Mouse (Mus musculus) erythroid progenitor cell, adult 5-6 weeks (primary cell): ENCODE results near the gene Znrf3. TPM values are rescaled to one million over a fixed set of nuclear protein-coding genes. Genes with fewer than 3 reads are reported as not detected.

Source experiments
- ATAC-seq: replicated peaks from 2 replicates; pipeline ENCODE4 v1.8.0; 2016; ENCODE audit warnings: moderate number of reproducible peaks, mild to moderate bottlenecking, moderate TSS enrichment, inconsistent platforms; ENCODE audit not compliant: poor library complexity, low FRiP score, severe bottlenecking
- total RNA-seq, 2 experiments: library from RNA; stranded (forward) in 1 of 2; stranded (reverse) in 1 of 2; fragments of 150-400 nt in 1 of 2; fragments of 186-747, 209-891 nt in 1 of 2; gene quantifications; 2 replicates each; pipeline versions ENCODE4 v1.2.3 to v1.2.4; 2015 to 2017; ENCODE audit warnings: low replicate concordance in 2 of 2

Gene Znrf3
- total RNA-seq, 2 experiments from 2014 or later, result 1.1 to 2.1 TPM

- no peak for ATAC-seq
These were observed 40.5 kb downstream of the Znrf3 start for GRCm38 (mm10) chr11:5404180-5404579.

DNA sequence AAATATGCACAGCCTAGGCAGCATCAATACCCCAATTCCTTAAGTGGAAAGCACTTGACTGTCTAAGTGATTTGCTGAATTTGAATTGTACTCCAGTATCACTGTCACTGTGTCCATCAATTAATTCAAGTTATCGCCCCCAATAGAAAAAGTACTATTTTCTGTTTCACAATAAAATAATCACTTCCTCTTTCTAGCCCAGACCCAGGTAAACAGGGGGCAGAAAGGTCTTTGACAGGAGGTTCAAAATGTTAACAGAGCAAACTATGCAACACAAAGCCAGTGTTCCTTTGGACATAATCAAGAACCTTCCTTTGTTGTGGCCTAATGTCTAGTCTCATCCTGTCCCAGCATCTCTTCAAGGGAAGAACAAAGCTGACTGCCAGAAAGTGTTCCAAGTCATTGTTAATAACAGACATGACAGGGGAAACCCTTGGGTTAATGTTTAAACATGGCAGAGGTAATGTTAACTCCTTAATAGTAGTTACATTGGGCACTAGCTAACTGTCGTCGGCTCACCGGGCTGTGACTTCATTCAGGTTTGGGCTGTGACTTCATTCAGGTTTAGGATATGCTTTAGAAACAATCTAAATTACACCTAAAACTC is 42.4 kb downstream of the Znrf3 start:
- ATAC-seq, result no peak

DNA sequence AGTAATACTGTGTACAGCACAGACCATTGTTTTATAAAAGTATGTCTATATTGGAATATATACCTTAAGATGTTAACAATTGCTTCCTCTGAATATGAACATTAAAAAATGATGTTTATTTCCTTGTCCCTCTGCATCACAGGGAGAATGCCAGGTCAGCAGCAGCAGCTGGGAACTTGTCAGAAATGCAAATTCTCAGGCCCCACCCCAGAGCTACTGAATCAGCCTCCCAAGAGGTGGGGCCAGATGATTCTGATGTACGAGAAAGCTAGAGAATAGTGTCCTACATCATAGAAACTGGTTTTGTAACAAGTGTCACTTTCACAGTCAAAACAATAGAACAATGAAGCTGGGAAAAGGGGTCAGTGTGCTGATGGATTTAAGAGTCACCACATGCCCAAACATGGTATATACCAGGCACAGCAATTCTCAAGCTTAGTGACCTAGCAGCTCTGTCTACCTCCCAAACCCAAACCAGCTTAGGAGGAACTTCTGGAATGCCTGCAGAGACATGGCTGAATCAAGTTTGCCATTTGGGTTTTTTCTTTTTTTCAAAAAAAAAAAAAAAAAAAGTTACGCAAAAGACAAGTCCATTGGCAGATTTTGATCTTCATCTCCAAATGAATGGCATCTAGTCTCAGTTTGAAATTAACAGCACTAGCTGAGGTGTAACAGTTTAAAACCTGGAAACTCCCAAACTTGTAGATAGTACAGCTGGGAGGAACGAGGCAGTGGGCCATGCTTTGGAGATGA is 46.2 kb downstream of the Znrf3 start:
- no peak for ATAC-seq

DNA sequence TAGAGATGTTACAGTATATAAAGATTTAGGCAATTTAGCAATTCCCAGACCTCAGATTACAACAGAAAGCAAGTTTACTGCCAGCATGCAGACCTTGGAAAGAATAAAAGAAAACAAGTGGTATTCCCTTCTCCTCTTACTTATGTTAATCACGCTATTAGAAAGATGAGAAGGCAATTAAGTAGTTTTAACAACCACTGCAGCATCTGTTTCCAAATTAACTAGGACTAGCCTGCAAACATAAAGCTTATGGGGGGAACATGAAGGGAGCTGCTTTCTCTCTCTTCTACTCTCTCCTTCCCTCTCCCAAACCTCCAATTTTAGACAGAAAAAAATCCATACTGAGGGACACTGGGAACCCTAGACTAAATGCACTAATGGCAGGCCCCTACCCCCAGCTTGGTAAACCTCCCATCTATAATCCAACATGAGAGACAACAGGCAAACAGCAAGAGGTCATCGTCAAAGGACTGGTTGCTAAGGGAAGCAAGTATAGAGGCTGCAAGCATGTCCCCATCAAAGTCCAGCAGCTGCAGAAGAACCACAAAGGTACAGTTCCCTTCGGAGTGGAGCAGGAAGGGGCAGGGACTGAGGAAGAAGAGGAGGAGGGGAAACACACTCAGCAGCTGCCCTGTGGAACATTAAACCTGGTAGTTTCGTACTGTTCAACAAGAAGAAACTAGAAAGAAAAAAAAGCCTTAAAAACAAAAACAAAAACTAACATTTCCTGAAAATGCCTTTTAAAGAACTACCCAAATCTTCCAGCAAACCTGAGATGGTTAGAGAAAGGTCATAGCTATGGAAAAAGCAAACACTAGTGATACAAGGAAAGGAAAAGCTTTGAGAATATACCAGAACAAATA is 53.4 kb downstream of the Znrf3 start:
- no peak for ATAC-seq

DNA sequence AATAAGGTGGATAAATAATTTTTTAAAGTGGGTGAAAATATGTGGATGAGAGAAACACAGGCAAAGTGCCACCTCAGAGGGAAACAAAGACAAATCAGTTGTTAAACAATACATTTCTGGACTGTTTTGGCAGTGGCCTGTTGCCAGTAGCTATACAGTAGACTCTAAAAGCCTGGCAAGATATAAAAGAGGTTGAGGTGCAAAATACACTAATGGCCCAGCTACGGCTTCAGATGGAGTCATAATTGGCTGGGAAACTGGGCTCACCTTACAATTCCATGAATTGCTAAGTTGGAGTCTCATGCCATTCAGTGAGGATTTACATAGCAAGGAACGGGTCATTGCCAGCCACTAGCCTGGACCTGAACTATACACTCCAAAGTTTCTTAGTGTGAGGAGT is 62.0 kb downstream of the Znrf3 start:
- ATAC-seq, result no peak

DNA sequence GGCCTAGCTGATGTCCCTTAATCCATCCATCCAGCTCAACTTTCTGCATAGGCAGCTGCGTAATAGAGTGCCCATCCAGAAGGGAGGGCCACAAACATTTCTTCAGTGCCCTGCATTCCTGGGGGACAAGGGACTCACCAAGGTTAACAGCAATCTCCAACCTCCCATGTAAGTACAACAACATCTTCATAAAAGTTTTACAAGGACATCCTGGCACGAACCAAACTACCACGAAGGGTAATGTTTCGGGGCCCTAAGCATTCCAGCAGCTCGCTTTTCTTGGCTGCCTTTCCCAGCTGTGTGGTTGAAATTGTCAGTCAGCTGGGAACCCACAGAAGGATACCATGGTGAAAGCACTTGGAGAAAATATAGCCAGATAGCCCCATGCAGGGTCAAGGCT is 63.4 kb downstream of the Znrf3 start:
- ATAC-seq, result no peak

- ATAC-seq, result no peak
These were observed 64.4 kb downstream of the Znrf3 start for GRCm38 (mm10) chr11:5380275-5380674.

- ATAC-seq, result no peak
These were observed 75.5 kb downstream of the Znrf3 start for GRCm38 (mm10) chr11:5369176-5369575.

DNA sequence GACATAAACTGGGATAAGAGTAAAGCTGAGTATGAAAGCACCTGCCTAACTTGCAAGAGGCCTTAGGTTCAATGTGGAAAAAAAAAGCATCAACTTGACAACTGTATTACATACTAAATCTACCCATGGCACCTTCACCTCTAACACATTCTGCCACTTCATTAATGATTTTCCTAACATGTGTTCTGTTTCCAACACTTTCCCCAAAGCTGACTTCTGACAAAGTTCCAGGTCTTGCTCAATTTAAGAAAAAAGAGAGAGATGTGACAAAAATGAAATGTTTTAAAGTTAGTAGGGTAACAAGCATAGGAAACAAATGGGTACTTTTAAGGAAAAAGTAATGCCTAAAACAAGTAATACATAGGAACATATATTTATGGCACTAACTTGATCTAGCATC is 76.2 kb downstream of the Znrf3 start:
- no peak for ATAC-seq

DNA sequence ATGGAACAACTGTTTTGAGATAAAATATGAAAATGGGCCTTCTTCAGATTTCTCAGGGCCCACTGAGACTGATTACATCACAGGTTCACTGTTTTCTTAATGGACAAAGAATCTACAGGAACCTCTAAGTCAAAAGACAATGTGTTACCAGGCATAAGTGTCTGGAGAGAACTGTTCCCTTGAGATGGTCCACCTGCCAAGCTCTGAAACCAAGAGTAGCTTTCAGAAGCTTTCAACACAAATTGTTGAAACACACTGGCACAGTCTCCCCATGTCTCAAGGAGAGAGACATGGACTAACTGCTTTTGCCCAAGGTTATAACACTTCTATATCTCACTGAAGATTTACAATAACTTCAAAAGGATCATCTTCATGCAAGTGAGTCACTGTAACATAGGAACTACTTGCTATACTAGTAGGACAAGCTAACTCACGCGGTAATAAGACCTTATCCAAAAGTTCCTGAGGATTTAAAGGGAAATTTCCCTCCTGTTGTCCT is 89.3 kb downstream of the Znrf3 start:
- no peak for ATAC-seq

- no peak for ATAC-seq
These were observed 89.9 kb downstream of the Znrf3 start for GRCm38 (mm10) chr11:5354753-5355152.

DNA sequence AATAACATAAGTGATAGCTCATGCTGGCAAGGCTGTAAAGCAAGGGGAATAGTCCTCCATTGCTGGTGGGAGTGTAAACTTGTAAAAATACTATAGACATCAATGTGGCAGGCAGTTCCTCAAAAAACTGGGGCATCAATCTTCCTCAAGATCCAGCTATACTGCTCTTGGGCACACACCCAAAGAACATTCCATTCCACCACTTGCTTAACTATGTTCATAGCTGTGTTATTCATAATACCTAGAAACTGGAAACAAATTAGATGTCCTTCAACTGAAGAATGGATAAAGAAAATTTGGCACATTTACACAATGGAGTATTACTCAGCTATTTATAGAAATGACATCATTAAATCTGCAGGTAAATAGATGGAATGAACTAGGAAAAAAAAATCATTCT is 91.6 kb downstream of the Znrf3 start:
- ATAC-seq, result no peak

DNA sequence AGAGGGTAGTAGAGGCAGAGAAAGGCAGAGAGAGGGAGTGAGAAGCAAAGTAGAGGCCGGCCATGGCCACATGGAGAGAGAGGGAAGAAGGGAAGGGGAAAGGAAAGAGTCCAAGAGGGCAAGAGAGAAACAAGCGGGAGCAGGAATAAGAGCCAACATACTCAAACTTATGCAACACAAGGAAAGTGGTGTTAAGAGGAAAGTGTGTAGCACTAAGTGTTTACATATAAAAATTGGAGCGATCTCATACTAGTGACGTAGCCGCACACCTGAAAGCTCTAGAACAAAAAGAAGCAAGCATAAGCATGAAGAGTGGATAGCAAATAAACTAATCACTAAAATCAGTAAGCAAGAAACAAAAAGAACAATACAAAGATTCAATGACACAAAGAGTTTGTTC is 95.2 kb downstream of the Znrf3 start:
- ATAC-seq, result no peak

DNA sequence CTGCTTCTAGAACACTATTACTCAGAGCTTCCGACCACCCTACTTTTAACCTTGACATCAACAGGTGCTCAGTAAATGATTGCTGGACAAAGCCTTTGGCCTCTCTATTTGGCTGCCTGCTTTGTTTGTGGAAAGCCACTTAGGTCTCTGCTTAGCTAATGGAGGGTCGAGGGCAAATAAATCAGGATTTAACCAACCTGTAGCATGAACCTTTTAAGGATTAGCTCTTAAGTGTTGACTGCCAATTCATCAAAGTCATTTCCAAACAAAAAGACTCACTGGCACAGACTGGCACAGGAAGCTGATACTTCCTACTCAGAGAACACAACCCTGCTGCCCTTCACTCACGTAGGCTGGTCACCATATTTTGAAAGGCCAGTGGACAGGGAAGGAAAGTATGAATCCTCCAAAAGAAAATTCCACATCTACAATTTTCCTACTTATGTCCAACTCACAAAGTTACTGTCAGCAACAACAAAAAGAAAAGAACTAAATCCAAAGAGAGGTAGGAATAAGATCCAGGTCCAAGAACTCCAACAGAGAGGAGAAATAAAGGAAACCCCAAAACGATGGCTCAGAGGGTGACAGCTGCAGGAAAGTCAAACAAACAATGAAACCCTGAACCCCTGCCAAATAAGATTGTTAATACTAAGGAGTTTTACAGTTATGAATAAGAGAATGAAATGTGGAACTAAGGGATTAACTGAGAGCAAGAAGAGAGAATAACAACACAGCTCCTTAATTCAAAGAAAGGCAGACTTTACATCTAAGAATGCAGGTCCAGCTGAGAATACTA is 97.6 kb downstream of the Znrf3 start:
- ATAC-seq, result no peak

DNA sequence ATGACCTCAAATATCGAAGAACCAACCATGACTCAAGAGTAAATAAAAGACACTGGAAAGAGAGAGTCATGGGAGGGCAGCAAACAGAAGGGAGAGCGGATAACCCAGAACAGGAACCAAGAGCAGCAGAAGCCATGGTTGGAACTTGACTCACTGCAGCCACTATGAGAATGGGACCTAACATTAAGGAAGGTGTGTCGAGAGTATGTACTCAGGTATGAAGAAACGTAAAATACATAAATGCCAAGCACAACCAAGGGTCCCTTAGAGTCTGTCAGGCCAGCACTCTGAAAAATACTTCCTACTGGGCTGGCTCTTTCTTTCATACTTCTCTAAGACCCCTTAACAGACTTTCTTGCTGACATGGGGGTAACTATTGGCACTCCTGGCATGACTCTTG is 100.9 kb downstream of the Znrf3 start:
- ATAC-seq, result no peak

DNA sequence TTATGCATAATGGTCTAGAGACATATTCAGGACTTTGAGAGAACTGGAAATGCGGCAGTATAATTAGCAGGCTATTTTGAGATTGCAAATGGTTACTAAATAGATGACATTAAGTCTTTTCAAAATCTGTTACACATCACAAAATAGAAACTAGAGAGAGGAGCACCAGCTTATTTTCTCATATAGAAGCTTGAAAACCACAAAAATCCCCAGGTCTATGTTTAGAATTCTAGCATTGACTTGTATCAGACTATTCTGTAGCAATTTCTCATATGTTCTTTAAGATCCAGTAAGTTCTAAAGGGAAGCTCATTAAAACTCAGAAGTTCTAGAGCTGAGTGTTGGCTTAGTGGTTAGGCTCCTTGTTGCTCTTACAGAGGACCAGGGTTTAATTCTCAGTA is 104.9 kb downstream of the Znrf3 start:
- no peak for ATAC-seq

DNA sequence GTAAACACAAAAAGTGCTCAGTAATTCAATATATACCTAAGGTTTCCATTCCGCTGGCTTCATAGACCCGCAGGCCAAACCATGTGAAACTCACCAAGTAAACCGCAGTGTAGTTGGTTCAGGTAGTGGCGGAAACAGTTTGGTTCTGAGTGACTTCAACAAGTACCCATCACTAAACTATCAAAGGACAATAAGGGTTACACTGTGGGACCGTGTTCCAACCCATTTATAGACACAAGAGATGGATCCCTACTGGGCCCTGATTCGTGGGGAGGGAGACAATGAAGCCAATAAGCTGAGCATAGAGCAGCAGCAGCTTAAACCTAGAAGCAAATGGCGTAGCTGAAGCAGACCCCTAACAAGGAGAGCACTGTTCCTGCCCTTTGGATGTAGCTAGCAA is 107.8 kb downstream of the Znrf3 start:
- ATAC-seq, result no peak

DNA sequence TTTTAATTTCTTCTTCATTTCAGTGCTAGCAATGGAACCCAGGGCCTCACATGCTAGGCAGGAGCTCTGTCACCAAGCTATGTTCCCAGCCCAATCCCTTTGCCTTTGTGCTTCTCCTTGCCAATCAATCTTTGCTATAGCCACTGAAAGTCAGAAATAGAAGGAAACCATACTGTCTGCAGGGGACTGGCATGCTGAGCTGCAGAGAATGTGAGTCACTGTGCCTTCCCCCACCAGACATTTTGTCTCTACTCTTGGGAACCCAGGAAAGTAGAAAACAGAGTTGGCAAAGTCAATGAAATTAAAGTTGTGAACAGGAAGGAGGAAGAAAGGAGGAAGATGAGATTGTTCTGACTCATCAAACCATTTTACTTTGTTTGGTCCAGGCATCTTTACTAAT is 108.4 kb downstream of the Znrf3 start:
- no peak for ATAC-seq

DNA sequence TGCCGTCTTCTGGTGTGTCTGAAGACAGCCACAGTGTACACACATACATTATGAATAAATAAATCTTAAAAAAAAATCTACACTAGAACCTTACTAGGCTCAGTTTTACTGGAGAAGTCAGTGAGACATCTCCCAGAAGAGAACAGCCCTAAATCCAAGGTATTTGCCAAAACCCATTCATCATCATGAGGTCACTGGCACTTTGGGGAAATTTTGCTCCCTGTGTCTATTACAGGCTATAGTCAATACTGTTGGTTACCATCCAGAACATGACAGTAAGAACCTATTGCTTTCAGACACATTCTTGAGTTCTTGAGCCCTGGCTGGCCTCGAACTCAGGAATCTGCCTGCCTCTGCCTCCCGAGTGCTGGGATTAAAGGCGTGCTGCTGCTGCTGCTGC is 113.8 kb downstream of the Znrf3 start:
- ATAC-seq, result no peak

- ATAC-seq, result no peak
These were observed 117.0 kb downstream of the Znrf3 start for GRCm38 (mm10) chr11:5327693-5328092.
